Mouse (Mus musculus): ENCODE measurements around the gene Atp6v1g3. TPM values are rescaled to one million over a fixed set of nuclear protein-coding genes. Genes with fewer than 3 reads are reported as not detected.

Gene Atp6v1g3
- total RNA-seq (2014; fragmentation: Nextera tagmentation) (not detected in 2 replicates), total RNA-seq (2017) (not detected in 2 replicates), polyA plus RNA-seq (2012) (not detected in 2 replicates)

DNA sequence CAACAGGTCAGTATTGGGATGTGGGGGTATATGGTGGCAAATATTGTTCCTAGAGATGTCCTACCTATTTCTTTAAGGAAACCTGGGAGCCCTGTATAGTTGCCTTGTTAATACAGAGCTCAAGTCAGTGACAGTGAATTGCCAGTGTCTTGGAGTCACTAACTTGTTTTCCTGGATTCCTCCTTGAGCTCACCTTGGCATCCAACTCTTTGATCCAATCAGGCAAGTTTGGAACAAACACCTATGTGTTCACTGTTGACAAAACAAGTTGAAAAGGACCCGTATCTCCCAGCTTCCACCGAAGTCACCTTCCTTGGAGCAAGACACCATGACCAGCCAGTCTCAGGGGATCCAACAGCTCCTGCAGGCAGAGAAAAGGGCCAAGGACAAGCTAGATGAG is at the start of gene Atp6v1g3:
Atp6v1g3 (plus strand) TSS at position 301 of the 400 bp plus-strand sequence.
- no peaks in the 10 kb centered on the region for H3K27me3 ChIP-seq (ENCODE audit: insufficient read depth, low read length)
- DNase-seq (ENCODE audit: low spot score): no peak
- TF ChIP-seq GATA2 (IDR thresholded peaks at IDR 0.05; ENCODE audit: borderline replicate concordance, low read depth, low read length): no peak
- no peak for TF ChIP-seq TAL1 (conservative IDR thresholded peaks at IDR 0.05; ENCODE audit: low read depth, low read length)
- no peak for TF ChIP-seq POLR2AphosphoS5 (IDR thresholded peaks at IDR 0.05; ENCODE audit: insufficient replicate concordance, low read depth, low read length)

GRCm38 (mm10) chr1:138233051-138233450 is 40.5 kb upstream of the Atp6v1g3 start:
- Histone ChIP-seq H3K9me3 (replicated peaks) (peaks cover 13% of the 10 kb centered on the region), H3K4me3 (ENCODE audit: low read depth, low read length) (no peak overlapping the region), H3K4me1 (ENCODE audit: insufficient read depth, low read depth, low read length) (no peaks in the 10 kb centered on the region), H3K27me3 (ENCODE audit: insufficient read depth, low read length) (no peaks in the 10 kb centered on the region), H3K36me3 (replicated peaks) (no peaks in the 10 kb centered on the region)
- no peak for DNase-seq (ENCODE audit: low spot score)
- TF ChIP-seq TAL1 (conservative IDR thresholded peaks at IDR 0.05; ENCODE audit: low read depth, low read length) (no peak), GATA1 (IDR thresholded peaks at IDR 0.05; ENCODE audit: borderline replicate concordance, low read length) (no peak), POLR2AphosphoS5 (IDR thresholded peaks at IDR 0.05; ENCODE audit: insufficient replicate concordance, low read depth, low read length) (no peak), CTCF (IDR thresholded peaks at IDR 0.05; ENCODE audit: low read depth, low read length) (no peak), GATA2 (IDR thresholded peaks at IDR 0.05; ENCODE audit: borderline replicate concordance, low read depth, low read length) (no peak)
- no peak for ATAC-seq (ENCODE audit: extremely low read depth, insufficient number of reproducible peaks, low FRiP score, poor library complexity, severe bottlenecking)

More for the DNA sequence above, at the start of gene Atp6v1g3:
- H3K4me3 ChIP-seq (ENCODE audit: low read depth, low read length): no peak within 1 kb of the TSS
- no peaks in the 10 kb centered on the region for H3K36me3 ChIP-seq (replicated peaks)
- H3K4me1 ChIP-seq (ENCODE audit: insufficient read depth, low read depth, low read length): no peaks in the 10 kb centered on the region
- ATAC-seq (ENCODE audit: extremely low read depth, insufficient number of reproducible peaks, low FRiP score, poor library complexity, severe bottlenecking): no peak
- peaks cover 8% of the 10 kb centered on the region; the same call in 1 of the 2 replicates for H3K9me3 ChIP-seq (replicated peaks)

GRCm38 (mm10) chr1:138237252-138237651 is 36.3 kb upstream of the Atp6v1g3 start:
- Histone ChIP-seq H3K9me3 (replicated peaks) (peaks cover 10% of the 10 kb centered on the region), H3K4me1 (ENCODE audit: insufficient read depth, low read depth, low read length) (no peaks in the 10 kb centered on the region), H3K36me3 (replicated peaks) (no peaks in the 10 kb centered on the region), H3K27me3 (ENCODE audit: insufficient read depth, low read length) (no peaks in the 10 kb centered on the region), H3K4me3 (ENCODE audit: low read depth, low read length) (no peak overlapping the region)
- DNase-seq (ENCODE audit: low spot score) (no peak), ATAC-seq (ENCODE audit: extremely low read depth, insufficient number of reproducible peaks, low FRiP score, poor library complexity, severe bottlenecking) (no peak)
- no peak for TF ChIP-seq POLR2AphosphoS5 (IDR thresholded peaks at IDR 0.05; ENCODE audit: insufficient replicate concordance, low read depth, low read length)

GRCm38 (mm10) chr1:138243947-138244346 is 29.6 kb upstream of the Atp6v1g3 start:
- no peaks in the 10 kb centered on the region for H3K4me1 ChIP-seq (ENCODE audit: insufficient read depth, low read depth, low read length)
- ATAC-seq (ENCODE audit: extremely low read depth, insufficient number of reproducible peaks, low FRiP score, poor library complexity, severe bottlenecking): no peak
- no peak for DNase-seq (ENCODE audit: low spot score)
- H3K36me3 ChIP-seq (replicated peaks): no peaks in the 10 kb centered on the region
- no peaks in the 10 kb centered on the region for H3K27me3 ChIP-seq (ENCODE audit: insufficient read depth, low read length)
- TF ChIP-seq CTCF (IDR thresholded peaks at IDR 0.05; ENCODE audit: low read depth, low read length) (no peak), TAL1 (conservative IDR thresholded peaks at IDR 0.05; ENCODE audit: low read depth, low read length) (no peak), POLR2AphosphoS5 (IDR thresholded peaks at IDR 0.05; ENCODE audit: insufficient replicate concordance, low read depth, low read length) (no peak), GATA2 (IDR thresholded peaks at IDR 0.05; ENCODE audit: borderline replicate concordance, low read depth, low read length) (no peak), GATA1 (IDR thresholded peaks at IDR 0.05; ENCODE audit: borderline replicate concordance, low read length) (no peak)
- peaks cover 22% of the 10 kb centered on the region for H3K9me3 ChIP-seq (replicated peaks)
- no peak overlapping the region for H3K4me3 ChIP-seq (ENCODE audit: low read depth, low read length)

DNA sequence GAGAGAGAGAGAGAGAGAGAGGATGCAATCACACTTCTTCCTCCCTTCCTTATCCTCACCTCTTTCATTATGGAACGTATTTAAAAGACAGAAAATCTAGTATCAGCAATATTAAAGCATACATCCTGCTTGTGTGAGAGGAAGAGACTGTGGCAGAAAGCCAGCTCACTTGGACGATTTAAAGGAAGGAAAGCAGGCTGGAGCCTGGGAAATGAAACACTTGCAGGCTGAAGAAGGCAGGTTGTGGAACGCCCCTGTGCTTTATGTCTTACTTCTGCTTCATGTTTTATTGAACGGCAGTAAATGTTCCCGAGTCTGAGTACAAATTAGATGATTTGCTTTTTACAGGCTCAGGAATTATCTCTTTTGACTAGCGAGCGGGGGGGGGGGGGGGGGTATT is 29.1 kb upstream of the Atp6v1g3 start:
- DNase-seq (ENCODE audit: low spot score): no peak
- no peak for TF ChIP-seq CTCF (IDR thresholded peaks at IDR 0.05; ENCODE audit: low read depth, low read length)
- no peak for TF ChIP-seq POLR2AphosphoS5 (IDR thresholded peaks at IDR 0.05; ENCODE audit: insufficient replicate concordance, low read depth, low read length)
- no peak for TF ChIP-seq GATA1 (IDR thresholded peaks at IDR 0.05; ENCODE audit: borderline replicate concordance, low read length)
- TF ChIP-seq GATA2 (IDR thresholded peaks at IDR 0.05; ENCODE audit: borderline replicate concordance, low read depth, low read length): no peak
- no peak for TF ChIP-seq TAL1 (conservative IDR thresholded peaks at IDR 0.05; ENCODE audit: low read depth, low read length)
- H3K27me3 ChIP-seq (ENCODE audit: insufficient read depth, low read length): no peaks in the 10 kb centered on the region
- H3K4me3 ChIP-seq (ENCODE audit: low read depth, low read length): no peak overlapping the region
- H3K36me3 ChIP-seq (replicated peaks): no peaks in the 10 kb centered on the region
- no peak for ATAC-seq (ENCODE audit: extremely low read depth, insufficient number of reproducible peaks, low FRiP score, poor library complexity, severe bottlenecking)
- H3K9me3 ChIP-seq (replicated peaks): peaks cover 18% of the 10 kb centered on the region
- H3K4me1 ChIP-seq (ENCODE audit: insufficient read depth, low read depth, low read length): no peaks in the 10 kb centered on the region

DNA sequence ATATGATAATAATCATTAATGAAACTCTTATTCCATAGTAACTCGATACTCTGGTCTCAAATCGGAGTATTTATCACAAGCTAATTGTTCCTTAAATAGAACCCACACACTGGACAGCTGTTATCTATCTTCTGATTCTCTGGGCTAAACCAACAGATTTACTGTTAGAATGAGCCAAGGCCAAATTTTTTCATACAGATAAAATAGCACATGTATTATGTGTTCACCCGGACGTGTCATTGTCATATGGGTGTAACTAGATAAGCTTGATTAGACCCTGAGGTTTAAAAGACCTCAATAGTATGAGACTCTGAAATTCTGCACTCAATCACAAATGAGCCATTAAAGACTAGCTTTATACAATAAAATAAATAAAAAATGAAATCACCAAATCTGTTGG is 28.4 kb upstream of the Atp6v1g3 start:
- ATAC-seq (ENCODE audit: extremely low read depth, insufficient number of reproducible peaks, low FRiP score, poor library complexity, severe bottlenecking) (no peak), DNase-seq (ENCODE audit: low spot score) (no peak)
- Histone ChIP-seq H3K36me3 (replicated peaks) (no peaks in the 10 kb centered on the region), H3K4me1 (ENCODE audit: insufficient read depth, low read depth, low read length) (no peaks in the 10 kb centered on the region), H3K9me3 (replicated peaks) (peaks cover 15% of the 10 kb centered on the region), H3K4me3 (ENCODE audit: low read depth, low read length) (no peak overlapping the region), H3K27me3 (ENCODE audit: insufficient read depth, low read length) (no peaks in the 10 kb centered on the region)
- TF ChIP-seq GATA1 (IDR thresholded peaks at IDR 0.05; ENCODE audit: borderline replicate concordance, low read length) (no peak), GATA2 (IDR thresholded peaks at IDR 0.05; ENCODE audit: borderline replicate concordance, low read depth, low read length) (no peak), CTCF (IDR thresholded peaks at IDR 0.05; ENCODE audit: low read depth, low read length) (no peak), TAL1 (conservative IDR thresholded peaks at IDR 0.05; ENCODE audit: low read depth, low read length) (no peak), POLR2AphosphoS5 (IDR thresholded peaks at IDR 0.05; ENCODE audit: insufficient replicate concordance, low read depth, low read length) (no peak)

DNA sequence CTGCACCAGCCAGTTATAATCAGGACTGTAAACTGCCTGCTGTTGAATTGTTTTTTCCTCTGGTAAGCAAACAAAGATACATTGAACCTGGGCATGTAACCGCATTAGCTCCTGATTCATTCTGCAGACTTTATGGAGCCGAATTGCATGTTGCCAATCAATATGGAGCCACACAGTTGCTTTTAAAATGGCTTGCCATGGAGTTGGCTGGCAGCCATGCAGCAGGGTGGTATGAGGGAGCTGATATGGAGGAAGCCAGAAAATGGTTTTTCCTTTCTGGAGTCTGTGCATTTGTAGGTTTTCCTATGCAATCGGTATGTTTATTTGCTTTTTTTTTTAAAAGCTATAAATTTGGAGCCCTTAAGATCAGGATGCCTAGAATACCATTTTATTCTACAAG is 28.0 kb upstream of the Atp6v1g3 start:
- no peaks in the 10 kb centered on the region for H3K27me3 ChIP-seq (ENCODE audit: insufficient read depth, low read length)
- no peak for DNase-seq (ENCODE audit: low spot score)
- no peak overlapping the region for H3K4me3 ChIP-seq (ENCODE audit: low read depth, low read length)
- no peaks in the 10 kb centered on the region for H3K36me3 ChIP-seq (replicated peaks)
- H3K9me3 ChIP-seq (replicated peaks): peaks cover 15% of the 10 kb centered on the region
- no peaks in the 10 kb centered on the region for H3K4me1 ChIP-seq (ENCODE audit: insufficient read depth, low read depth, low read length)
- no peak for TF ChIP-seq POLR2AphosphoS5 (IDR thresholded peaks at IDR 0.05; ENCODE audit: insufficient replicate concordance, low read depth, low read length)
- no peak for TF ChIP-seq TAL1 (conservative IDR thresholded peaks at IDR 0.05; ENCODE audit: low read depth, low read length)
- no peak for TF ChIP-seq GATA1 (IDR thresholded peaks at IDR 0.05; ENCODE audit: borderline replicate concordance, low read length)
- TF ChIP-seq CTCF (IDR thresholded peaks at IDR 0.05; ENCODE audit: low read depth, low read length): no peak
- no peak for TF ChIP-seq GATA2 (IDR thresholded peaks at IDR 0.05; ENCODE audit: borderline replicate concordance, low read depth, low read length)
- ATAC-seq (ENCODE audit: extremely low read depth, insufficient number of reproducible peaks, low FRiP score, poor library complexity, severe bottlenecking): no peak
